Mouse (Mus musculus) left cerebral cortex, adult 8-10 months (tissue): ENCODE measurements around the gene Serpinb2. TPM values are rescaled to one million over a fixed set of nuclear protein-coding genes. Genes with fewer than 3 reads are reported as not detected.

Source experiments
- DNase-seq, 2 experiments: peaks; one replicate each; pipeline ENCODE4 v3.0.0; 2022; ENCODE audit warnings: low spot score in 2 of 2
- total RNA-seq, 4 experiments: library from RNA; stranded (reverse); gene quantifications; 2 replicates each; pipeline ENCODE4 v1.2.4; 2022

Serpinb2 gene
- under 1 TPM in 1 of 4 experiments, not detected in 3; 0.35 TPM for total RNA-seq

DNA sequence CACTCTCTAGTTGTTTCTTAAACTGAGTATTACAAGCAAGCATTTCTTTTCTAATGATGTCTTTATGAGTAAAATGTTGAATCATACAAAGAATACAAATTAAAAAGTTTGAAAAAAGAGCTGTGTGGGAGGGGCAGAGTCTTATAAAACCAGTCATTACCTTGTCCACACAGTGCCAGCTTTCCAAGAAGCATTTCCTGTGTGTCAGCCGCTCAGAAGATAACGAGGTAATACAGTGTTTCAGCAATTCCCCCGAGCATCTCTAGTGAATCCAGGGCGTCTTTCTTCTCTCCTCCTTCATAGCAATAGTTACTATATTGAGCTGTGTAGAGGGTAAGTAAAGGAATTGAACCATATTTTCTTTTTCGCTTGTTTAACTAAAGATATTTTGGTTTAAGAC lies at the start of gene Serpinb2:
Gene Serpinb2 (plus strand): TSS at position 172 of the 400 bp plus-strand sequence.
- DNase-seq, result no peak

DNA sequence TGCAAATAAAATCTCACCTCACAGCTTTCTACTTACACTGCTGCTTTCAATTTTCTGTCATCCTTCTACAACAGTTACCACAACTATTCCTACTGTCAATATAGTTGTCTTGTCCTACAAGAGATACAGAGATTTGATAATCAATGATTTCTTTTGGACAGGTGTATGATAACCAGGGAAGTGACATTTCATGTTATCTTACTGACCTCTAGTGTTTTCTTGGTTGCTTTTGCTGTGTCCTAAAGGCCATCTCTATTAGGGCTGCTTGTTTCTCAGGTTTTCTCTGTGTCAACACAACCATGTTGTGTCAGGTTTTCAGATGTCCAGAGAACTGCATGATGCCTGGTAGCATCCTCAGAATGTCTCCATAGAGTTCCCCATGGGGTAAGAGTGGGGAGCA lies 31.3 kb upstream of the Serpinb2 start:
- no peak for DNase-seq

DNA sequence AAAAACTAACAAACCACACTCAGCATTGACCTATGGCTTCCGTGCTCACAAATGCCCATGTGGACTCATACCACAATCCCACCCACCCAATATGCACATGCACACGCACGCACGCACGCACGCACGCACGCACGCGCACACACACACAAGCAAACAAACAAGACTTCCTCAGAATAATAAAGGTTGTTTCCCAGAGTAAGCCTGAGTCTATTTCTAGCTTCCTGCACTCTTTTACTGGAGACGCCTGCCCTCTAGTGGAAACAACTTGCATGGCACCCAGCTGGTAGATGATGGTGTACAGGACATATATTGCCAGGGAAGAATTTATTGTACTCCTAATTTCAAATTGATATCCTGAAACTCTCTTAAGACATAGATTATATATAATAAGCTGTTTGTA lies 29.8 kb upstream of the Serpinb2 start:
- peak; percentile 54 to 77 for DNase-seq

DNA sequence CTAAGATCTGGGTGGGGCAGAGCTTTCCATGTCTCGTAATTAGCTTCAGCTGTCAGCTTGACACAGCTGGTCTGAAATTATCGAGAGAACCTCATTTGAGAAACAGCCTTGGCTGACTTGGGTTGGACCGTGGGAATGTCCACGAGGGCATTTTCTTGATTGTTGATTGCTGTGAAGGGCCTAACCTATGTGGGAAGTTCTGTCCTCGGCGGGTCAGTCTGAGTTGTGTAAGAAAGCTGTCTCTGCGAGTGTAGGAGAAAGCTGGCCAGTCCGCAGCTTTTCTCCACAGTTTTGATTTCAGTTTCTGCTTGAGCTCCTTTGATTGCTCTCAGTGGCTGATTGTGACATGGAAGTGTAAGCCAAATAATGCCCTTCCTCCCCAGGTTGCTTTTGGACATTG lies 21.6 kb upstream of the Serpinb2 start:
- no peak for DNase-seq

DNA sequence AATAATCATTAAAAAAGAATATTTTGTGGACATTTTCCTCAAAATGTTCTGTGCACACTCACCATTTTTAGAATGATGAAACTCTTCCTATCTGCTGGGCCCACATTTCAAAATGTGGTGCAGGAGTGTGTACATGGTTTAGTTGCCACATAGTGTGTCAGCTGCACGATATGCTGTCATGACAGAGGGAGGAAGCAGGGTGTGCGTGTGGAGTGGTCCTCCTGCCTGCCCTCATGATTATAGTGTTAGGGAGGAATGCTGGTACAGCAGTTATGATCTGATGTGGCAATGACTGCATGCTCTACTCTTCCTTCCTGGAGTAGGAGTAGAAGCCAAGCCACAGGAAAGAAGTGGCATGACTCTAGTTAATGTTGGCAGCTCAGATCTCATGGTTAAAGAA lies 14.4 kb upstream of the Serpinb2 start:
- no peak for DNase-seq

DNA sequence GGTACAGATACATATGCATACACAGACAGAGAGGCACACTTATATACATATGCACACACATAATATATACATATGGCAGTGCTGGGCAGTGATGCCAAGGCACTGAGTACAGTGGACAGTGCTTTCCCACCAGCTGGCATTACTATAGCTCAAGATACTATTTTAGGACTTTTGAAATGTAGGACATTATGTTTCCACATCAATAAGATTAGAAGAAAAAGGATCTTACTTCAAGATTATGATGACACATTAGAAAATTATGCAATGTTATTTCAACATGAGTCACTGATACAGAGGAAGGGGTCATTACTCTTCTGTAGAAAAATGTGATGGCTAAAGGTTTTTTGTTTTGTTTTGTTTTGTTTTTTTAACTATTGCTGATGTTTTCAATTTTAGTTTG lies 9.2 kb upstream of the Serpinb2 start:
- no peak for DNase-seq

DNA sequence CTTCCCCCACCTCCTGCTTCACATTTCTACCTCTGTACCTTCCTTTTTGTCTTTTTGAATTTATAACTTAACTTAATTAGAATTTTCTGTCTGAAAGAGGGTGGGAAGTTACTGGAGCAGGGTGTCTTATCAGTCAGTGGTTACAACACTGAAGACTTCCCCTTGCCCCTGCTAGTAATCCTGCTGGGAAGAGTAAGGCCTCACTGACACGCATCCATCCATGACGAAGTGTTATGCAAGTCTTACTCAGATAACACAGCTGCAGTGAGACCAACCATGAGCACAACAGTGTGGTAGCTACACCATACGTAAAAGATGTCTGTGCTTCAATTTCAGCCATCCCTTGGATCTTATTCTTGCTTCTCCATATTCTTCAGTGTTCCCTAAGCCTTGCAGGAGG lies 7.9 kb upstream of the Serpinb2 start:
- DNase-seq, result no peak

DNA sequence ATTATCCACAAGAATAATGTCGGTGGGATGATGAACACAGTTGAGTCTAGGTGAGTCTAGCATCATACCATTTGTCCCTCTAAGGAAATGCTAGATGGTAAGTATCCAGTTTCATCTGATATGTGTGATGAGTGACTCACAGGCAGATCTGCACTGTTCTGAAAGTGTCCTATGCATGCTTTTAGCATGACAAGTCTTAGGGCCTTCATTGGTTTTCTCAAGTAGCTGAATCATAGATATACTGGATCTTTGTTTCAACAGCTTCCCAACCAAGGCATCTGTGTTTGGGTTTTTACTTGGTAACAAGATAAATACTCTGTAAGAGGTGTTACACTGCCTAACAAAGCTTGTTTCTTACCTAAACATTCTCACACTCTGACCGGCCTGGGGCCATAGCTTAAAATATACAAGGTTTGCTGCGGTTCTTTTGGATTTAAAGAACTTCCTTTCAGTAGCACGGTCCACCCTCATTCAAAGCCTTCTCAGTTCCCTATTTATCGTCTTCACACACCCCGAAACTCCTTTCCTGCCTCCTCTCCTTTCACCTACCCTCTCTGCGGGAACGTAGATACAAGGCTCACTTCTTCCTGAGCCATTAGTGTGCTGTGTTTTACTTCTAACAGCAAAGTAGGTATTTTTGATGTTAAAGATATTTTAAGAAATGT lies 5.2 kb upstream of the Serpinb2 start:
- DNase-seq, result no peak

DNA sequence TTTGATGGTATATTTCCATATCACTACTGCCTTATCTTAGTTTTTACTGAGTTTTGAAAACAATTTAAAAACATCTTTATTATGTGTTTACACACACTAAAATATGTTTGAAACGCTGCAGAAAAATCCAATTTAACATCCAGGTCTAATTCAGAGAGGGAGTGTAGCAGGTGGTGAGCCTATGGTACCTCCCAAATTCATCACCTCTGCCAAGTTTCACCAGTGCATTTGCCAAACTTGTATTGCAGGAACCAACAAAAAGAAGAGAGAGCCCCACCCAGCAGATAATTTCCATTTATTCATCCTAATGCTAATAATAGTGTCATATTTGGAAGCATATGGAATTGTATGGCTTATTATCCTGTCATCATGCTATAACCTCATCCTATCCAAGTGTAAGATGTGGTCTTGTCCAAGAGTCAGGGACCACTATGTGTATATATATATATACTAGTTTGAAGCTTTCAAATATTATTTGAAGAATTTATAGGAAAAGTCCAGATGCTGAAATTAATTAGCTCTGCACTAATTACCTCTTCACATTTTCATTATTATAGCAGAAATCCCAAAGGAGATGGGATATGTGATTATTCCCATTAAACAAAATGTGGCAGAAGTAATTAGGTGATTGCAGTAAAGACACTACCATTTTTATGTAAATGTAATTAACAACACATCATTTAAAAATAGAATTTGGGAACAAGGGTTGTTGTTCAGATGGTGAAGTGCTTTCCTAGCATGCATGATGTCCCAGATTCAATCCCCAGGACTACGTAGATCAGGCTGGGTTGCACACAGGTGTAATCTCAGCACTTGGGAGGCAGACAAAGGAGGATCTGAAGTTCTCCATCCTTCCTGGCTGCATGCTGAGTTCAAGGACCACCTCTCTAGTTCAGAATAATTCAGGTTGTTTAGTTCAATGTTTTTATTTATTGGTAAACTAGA lies 1.2 kb downstream of the Serpinb2 start:
- no peak for DNase-seq

DNA sequence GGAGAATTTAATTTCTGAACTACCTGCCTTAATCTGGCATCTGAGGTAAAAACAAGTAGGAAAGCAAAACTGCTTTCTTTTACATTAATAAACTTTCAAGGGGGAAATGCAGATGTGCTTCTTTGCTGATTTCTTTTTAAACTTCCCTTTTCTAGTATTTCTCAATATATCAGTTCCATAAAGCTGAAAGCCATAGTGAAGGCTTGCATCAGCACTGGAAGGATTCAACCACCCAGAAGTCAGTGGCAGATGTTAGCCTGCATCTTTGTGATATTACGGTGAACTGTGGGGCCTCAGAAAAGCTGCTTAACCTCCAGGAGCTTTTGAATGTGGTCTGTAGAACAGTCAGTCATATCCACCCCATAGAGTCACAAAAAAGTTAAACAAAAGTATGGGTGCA lies 2.3 kb downstream of the Serpinb2 start:
- no peak for DNase-seq

DNA sequence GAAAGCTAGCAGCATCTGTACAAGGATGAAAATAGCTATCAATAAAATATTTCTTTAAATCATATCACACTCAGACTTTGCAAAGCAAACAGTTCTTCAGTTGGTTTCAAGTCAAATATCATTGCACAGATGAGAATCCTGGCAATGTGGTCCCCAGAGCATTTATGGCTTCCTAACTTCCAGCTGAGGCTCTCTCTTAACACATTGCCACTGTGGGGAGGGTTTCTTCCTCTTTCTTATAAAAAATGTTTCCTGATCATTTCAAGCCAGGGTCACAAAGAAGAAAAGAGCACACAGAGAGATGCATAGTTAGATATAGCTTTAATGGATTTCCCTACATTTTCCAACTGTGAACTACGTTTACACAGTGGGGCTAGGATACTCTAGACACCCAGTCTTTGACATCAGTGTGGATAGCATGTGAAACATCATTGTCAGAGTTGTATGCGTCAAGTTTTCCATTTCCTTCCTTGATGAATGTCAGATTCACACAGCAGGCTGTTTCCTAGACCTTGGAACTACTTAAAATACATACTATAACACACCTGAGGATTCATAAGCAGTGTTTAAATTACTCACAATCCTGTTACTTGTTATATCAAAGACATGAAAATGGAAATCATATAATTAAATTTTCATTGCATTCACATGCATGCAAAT lies 4.7 kb downstream of the Serpinb2 start:
- DNase-seq, result no peak

DNA sequence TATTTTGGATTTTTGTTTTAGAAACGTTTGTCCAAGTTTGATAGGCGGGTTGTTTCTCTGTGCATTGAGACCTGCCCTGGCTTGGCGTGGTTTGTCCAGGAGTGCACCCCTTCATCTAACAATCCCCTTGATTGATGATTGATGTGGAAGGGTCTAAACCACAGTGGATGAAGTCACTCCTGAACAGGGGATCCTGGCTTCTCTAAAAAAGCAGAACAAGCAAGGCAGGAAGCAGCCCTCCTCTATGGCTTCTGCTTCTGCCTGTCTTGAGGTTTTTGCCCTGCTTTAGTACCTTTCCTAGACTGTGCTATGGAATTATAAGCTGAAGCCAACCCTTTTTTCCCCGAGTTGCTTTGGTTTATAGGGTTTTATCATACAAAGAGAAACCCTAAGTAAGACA lies 14.4 kb downstream of the Serpinb2 start:
- no peak for DNase-seq

DNA sequence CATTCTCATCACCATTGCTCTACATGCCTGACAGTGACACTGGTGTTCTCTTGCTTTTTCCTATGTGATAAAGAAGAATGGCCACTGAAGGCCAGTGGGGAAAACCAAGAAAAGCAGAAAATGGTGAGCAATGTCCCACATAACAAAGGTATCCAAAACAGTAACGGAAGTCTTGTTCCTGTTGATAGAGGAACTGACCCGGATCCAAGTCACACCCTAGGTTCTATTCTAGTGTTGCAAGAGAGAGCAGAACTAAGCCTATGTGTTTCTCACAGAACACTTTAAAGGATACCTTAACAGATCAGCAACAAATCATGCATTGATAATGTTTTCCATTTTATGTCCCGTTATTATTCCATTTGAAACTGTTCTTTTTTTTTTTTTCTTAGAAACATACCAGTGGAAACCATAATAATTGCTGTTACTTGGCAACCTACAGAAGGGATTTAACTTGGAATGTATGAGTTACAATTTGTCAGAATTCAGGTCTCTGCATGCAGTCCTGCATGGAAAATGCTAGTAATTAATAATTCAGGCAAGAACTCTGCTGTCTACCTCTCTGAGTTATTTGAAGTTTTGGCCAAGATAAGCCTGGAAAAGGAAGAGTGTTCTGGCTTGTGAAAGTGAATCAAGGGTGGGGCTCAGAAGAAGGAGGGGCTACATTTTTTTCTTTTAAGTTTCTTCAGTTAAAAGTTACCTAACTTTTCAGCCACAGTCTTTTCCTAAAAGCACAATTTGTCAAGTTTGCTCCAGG lies 17.3 kb downstream of the Serpinb2 start:
- DNase-seq, result no peak

DNA sequence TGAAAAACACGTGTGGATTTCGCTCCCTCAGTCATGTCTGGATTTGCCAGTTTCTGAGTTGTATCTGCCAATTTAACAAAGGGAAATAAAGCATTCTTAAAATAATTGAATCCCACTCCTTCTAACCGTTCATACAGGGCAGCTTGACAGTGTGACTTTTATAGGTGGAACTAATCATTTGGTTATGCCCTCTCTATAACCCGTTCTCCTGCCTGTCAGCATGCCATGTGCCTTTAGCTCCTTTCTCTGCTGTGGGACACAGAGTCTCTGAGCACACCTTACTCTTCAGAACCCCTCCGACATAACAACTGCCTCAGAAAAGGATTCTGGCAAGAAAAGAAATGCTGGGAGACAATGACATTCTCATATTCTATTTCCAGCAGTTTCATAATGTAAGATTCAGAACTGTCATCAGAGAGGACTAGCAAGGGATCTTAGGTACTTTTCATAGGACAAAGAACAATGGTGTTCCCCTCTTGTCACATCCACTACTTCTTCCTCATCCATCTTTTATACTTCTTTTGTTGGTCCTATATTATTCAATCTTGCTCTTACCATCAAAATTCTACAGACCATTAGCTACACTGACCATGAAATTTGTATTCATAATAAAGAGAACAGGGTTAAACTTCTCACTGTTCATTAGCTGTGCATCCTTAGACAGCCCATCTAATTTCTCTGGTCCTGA lies 18.3 kb downstream of the Serpinb2 start:
- no peak for DNase-seq

DNA sequence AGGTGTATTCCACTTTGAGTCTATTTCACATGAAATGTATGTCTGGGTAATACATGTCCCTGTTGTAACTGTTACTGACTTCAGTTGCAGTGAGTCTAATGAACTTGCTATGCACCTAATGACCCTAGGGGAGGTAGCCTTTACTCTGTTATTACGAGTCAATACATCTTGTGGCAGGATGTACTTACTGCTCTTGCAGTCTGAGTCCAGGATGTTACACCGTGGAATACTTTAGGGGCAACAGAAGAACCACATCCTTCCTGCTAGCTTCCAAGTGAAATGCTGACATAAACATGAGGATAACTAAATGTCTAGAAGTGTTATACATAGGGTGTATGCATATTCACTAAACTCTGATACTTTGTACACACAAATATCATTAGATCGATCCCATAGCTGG lies 22.5 kb downstream of the Serpinb2 start:
- DNase-seq, result no peak

DNA sequence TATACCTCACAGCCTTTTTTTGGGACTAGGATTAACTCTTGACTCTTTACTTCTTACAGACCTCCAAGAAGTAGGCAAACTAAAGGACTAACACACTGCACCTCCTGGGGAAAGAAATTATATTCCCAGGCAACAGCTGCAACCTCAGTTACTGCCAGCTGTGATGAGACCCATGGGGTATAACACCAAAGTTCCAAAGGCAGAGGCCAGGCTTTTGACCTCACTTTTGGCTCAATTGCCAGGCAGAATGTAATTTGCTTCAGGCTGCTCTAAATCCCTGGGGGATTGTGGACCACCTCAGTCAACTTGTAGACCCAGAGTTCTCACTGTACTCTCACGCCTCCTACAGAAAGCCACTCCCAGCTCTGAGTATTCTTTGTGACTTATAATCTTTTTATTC lies 26.2 kb downstream of the Serpinb2 start:
- no peak for DNase-seq

DNA sequence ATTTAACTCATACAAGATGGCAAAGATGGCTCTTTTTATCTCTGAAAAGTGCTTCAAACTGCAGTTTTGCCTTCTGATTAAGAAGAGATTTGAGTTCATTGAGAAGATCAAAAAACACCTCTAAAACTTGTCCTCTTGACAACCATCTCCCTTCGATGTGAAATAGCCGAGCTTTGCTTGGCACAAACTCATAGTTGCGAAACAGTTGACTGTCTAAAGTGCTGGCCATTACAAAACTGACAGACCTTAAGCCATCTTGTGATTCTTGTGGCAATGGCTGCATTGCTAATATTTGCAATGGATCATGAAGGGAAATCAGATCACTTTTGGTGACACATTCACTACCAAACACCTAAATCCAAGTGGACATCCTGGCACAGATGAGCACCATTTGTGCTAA lies 48.3 kb downstream of the Serpinb2 start:
- DNase-seq, result no peak

DNA sequence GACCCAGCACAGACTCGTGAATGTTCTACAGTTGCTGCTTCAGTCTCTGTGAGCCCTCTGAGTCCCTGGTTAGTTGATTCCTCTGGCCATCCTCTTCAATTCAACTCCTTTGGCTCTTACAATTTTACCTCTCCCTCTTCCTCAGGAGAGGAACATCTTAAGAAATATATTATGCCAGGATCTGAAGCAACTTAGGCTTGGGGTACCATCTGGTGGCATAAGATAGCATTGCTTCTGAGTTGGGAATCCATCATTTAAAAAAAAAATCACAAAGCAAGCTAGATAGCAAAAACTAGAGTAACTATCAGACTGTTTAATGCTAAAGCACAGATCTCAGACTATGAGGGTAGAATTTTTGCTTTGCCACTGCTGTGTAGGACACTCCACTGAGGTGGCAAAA lies 50.9 kb downstream of the Serpinb2 start:
- DNase-seq, result no peak

DNA sequence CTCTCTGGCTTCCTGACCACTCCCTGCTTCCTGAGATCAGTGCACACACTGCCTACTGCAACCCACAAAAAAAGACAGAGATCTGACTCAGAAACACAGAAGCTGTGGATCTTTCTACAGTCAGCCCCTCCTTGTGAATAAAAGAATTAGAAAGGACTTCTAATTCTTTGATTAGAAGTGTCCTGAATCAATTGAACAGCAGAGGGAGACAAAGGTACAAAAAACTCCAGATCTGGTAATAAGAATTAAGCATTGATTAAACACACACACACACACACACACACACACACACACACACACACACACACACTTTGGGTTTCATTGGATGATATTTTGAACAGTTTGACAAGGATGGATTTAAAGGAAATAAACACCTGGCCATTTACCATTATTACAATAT lies 54.4 kb downstream of the Serpinb2 start:
- DNase-seq, result no peak

DNA sequence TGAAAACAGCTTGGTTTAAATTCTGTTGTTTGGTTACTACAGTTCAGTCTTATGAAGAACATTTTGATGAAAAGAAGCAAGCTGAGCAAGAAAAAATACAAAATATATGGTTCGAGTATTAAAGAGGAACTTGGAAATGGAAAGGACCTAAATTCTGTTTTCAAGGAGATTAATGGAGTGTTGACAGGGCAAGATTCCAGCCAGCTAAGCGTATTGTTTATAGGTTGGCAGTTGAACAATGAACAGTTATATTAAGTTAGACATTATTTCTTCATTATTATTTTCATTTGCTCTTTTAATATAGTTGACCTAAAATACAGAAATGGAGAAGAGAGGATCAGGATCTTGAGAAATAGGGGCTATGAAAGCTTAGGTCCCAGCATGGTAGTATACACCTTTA lies 64.9 kb downstream of the Serpinb2 start:
- no peak for DNase-seq

DNA sequence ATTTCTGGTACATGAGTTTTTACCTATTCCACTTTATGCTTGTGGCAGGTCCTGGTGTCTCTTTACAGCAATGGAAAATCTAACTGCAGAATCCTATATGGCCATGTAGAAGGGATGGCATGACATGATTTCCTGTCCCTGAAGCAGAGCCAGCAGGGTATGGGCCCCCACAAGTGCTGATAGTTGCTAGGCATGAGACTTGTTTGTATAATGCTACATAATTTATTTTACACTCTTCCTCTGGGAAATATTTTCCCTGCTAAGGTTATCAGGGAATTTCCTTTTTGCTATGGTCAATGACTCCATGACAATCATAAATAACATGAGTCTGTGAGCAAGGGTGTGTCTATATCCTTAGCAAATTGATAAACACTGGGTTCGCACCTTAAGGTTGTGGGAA lies 66.3 kb downstream of the Serpinb2 start:
- no peak for DNase-seq
